8 mouse cellular contexts compared by ENCODE assay signal in the genomic region with DNA sequence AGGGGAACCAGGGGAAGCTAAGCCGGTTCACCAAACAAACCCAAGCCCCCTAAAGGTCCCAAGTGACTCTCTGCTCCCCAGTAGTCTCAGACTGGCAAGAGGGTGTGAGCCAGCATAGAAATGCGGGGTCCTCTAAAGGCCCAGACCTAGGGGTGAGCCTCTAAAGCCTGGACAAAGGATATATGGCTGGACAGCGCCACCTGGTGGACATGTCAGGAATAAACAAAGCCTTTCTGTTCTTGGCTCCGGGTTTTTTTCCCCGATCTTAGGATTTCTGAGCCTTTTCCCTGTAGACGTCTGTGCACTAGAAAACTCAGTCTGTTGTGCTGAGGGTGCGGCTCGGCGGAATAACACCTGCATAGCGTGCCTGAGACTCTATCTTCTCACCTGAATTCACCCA. TPM values are rescaled to one million over a fixed set of nuclear protein-coding genes. Genes with fewer than 3 reads are reported as not detected.
A peak's percentile ranks its signal among the peaks of the same experiment; 100 is the strongest.
DNase-seq lines count a peak whose midpoint lies in the region; ATAC-seq and TF ChIP-seq lines count a peak whose summit lies in the region.

No protein-coding gene starts in this region.

- H3K36me3 ChIP-seq in MEL (ENCODE audit: control insufficient read depth in 1 of 2, insufficient read depth in 2 of 2, low read length in 2 of 2) = peaks cover 0 to 3% of the 10 kb centered on the region in 2 experiments; a peak in 2 of 4 replicates
- H3K36me3 ChIP-seq in forebrain, embryonic 13.5 days (ENCODE audit: poor library complexity, severe bottlenecking) = no peaks in the 10 kb centered on the region
- H3K36me3 ChIP-seq in hindbrain, embryonic 12.5 days = no peaks in the 10 kb centered on the region

- H3K27ac ChIP-seq in MEL (ENCODE audit: control insufficient read depth, low read depth, low read length) = no peak overlapping the region
- H3K27ac ChIP-seq in forebrain, embryonic 13.5 days = no peak overlapping the region
- H3K27ac ChIP-seq in hindbrain, embryonic 12.5 days = no peak overlapping the region

- peak overlapping the region; percentile 45 to 56 for H3K4me3 ChIP-seq in MEL (ENCODE audit: control insufficient read depth in 1 of 2, insufficient read depth in 1 of 2, low read depth in 2 of 2, low read length in 2 of 2)
- no peak overlapping the region for H3K4me3 ChIP-seq in forebrain, embryonic 13.5 days
- no peak overlapping the region for H3K4me3 ChIP-seq in hindbrain, embryonic 12.5 days

- H3K79me2 ChIP-seq in MEL (ENCODE audit: control insufficient read depth, insufficient read depth, low read length, poor library complexity) = no peaks in the 10 kb centered on the region

- H3K9ac ChIP-seq in MEL (ENCODE audit: control insufficient read depth, low read depth, low read length, poor library complexity, severe bottlenecking) = peak overlapping the region; percentile 46
- 0 out of 2 replicates have a peak overlapping the region, but pooled peaks have one; percentile 27 for H3K9ac ChIP-seq in forebrain, embryonic 13.5 days
- H3K9ac ChIP-seq in hindbrain, embryonic 12.5 days = no peak overlapping the region

- peak; percentile 82 for TF ChIP-seq RAD21 in MEL (IDR thresholded peaks at IDR 0.05; ENCODE audit: low read depth, low read length)

- peak; percentile 81 to 91 (median 85) for TF ChIP-seq CTCF in MEL (IDR thresholded peaks at IDR 0.05 in 2 of 3, conservative IDR thresholded peaks at IDR 0.05 in 1 of 3; ENCODE audit: control insufficient read depth in 1 of 3, insufficient read depth in 1 of 3, low read depth in 2 of 3, low read length in 3 of 3, poor library complexity in 1 of 3, severe bottlenecking in 1 of 3)

- 1% methylated on average over 10 of the region's 10 CpGs for WGBS in forebrain, embryonic 13.5 days
- WGBS in hindbrain, embryonic 12.5 days = 1% methylated on average over 10 of the region's 10 CpGs

- H3K9me3 ChIP-seq in MEL (replicated peaks; ENCODE audit: insufficient read depth, low read length) = no peaks in the 10 kb centered on the region
- H3K9me3 ChIP-seq in forebrain, embryonic 13.5 days (replicated peaks) = no peaks in the 10 kb centered on the region
- no peaks in the 10 kb centered on the region for H3K9me3 ChIP-seq in hindbrain, embryonic 12.5 days (replicated peaks)

- peak; percentile 82 for DNase-seq in MEL (ENCODE audit: low read depth, low spot score)
- DNase-seq in c-Kit-positive CD71-negative TER-119-negative erythroid progenitor cells, embryonic 14.5 days (ENCODE audit: low read depth) = peak; percentile 64
- peak; percentile 77 to 87 for DNase-seq in layer of hippocampus, postnatal 25 days (ENCODE audit: extremely low spot score in 1 of 2, low spot score in 1 of 2)
- peak; percentile 76 for DNase-seq in lung, postnatal 14 days
- peak; percentile 78 for DNase-seq in retina, postnatal 7 days (ENCODE audit: low read depth, low spot score)
- peak; percentile 30 for DNase-seq in yolk sac, embryonic 10.5 days (ENCODE audit: low spot score)

- no peak for TF ChIP-seq POLR2A in MEL (IDR thresholded peaks at IDR 0.05; ENCODE audit: control insufficient read depth in 1 of 2, insufficient read depth in 1 of 2, low read depth in 1 of 2, low read length in 2 of 2, poor library complexity in 1 of 2)

- H3K27me3 ChIP-seq in MEL (ENCODE audit: control insufficient read depth in 1 of 2, insufficient read depth in 2 of 2, low read length in 2 of 2) = no peaks in the 10 kb centered on the region
- peaks cover 8% of the 10 kb centered on the region; the same call in 1 of the 2 replicates for H3K27me3 ChIP-seq in forebrain, embryonic 13.5 days
- peaks cover 21% of the 10 kb centered on the region for H3K27me3 ChIP-seq in hindbrain, embryonic 12.5 days

- peak overlapping the region; percentile 44 for H3K4me2 ChIP-seq in forebrain, embryonic 13.5 days
- peak overlapping the region; percentile 38 for H3K4me2 ChIP-seq in hindbrain, embryonic 12.5 days (replicated peaks)

- TF ChIP-seq EP300 in MEL (IDR thresholded peaks at IDR 0.05; ENCODE audit: low read depth in 1 of 2, low read length in 2 of 2) = no peak

- H3K4me1 ChIP-seq in MEL (ENCODE audit: control insufficient read depth in 1 of 2, insufficient read depth in 2 of 2, low read length in 2 of 2) = peaks cover 0 to 5% of the 10 kb centered on the region in 2 experiments; a peak in 1 of 4 replicates
- H3K4me1 ChIP-seq in forebrain, embryonic 13.5 days = peaks cover 29% of the 10 kb centered on the region
- peaks cover 20% of the 10 kb centered on the region for H3K4me1 ChIP-seq in hindbrain, embryonic 12.5 days

- ATAC-seq in forebrain, embryonic 13.5 days = peak; percentile 23; the same call in 1 of the 2 replicates
- no peak for ATAC-seq in hindbrain, embryonic 12.5 days (ENCODE audit: low FRiP score)

TF ChIP-seq in MEL, 35 proteins besides CTCF, POLR2A, EP300 and RAD21:
- TF ChIP-seq SMC3 (IDR thresholded peaks at IDR 0.05; ENCODE audit: low read depth, low read length) (peak; percentile 70), ZC3H11A (IDR thresholded peaks at IDR 0.05; ENCODE audit: low read depth, low read length) (peak; percentile 62), ZNF384 (IDR thresholded peaks at IDR 0.05; ENCODE audit: low read depth, low read length) (peak; percentile 42; the same call in 1 of the 2 replicates), POLR2AphosphoS5 (IDR thresholded peaks at IDR 0.05; ENCODE audit: borderline replicate concordance, low read depth, low read length) (no peak)

RNA-seq across cellular contexts. Expression of gene Enpp7, which starts 12.6 kb away (rescaled TPM):
- not detected in 2 replicates for total RNA-seq in MEL (2012; rRNA removed)
- polyA plus RNA-seq in MEL (2012; ENCODE audit: insufficient read depth in 1 of 2, insufficient read length in 2 of 2, low read depth in 1 of 2, low replicate concordance in 2 of 2, missing spikeins in 1 of 2) = not detected
- polyA plus RNA-seq in forebrain, embryonic 13.5 days (2015; fragmentation: Nextera tagmentation; extraction: Ambion mirVana) = not detected in 2 replicates
- not detected in 2 replicates for polyA plus RNA-seq in hindbrain, embryonic 12.5 days (2016; fragmentation: Nextera tagmentation; extraction: Ambion mirVana)
- total RNA-seq in layer of hippocampus, postnatal 25 days (2021) = not detected

RNA-seq across cellular contexts. Expression of gene Cbx2, which starts 47.3 kb away (rescaled TPM):
- total RNA-seq in MEL (2012; rRNA removed) = 11.8 and 13.1 TPM in 2 replicates
- 10 to 100 TPM in 1 of 2 experiments, not detected in 1; 13.3 TPM for polyA plus RNA-seq in MEL (2012; ENCODE audit: insufficient read depth in 1 of 2, insufficient read length in 2 of 2, low read depth in 1 of 2, low replicate concordance in 2 of 2, missing spikeins in 1 of 2)
- 45.2 and 52.0 TPM in 2 replicates for polyA plus RNA-seq in forebrain, embryonic 13.5 days (2015; fragmentation: Nextera tagmentation; extraction: Ambion mirVana)
- polyA plus RNA-seq in hindbrain, embryonic 12.5 days (2016; fragmentation: Nextera tagmentation; extraction: Ambion mirVana) = 60.5 and 62.5 TPM in 2 replicates
- 1 to 10 TPM; 4.0 to 4.4 TPM for total RNA-seq in layer of hippocampus, postnatal 25 days (2021)

Comparison
In these comparisons a context has a peak if more than half of its experiments do, and no peak if none do; other contexts are left out.
1. DNase-seq: peak in every context shown above with its lines; median percentile 82 in MEL; 82 in layer of hippocampus, postnatal 25 days; 78 in retina, postnatal 7 days; 76 in lung, postnatal 14 days; 64 in c-Kit-positive CD71-negative TER-119-negative erythroid progenitor cells, embryonic 14.5 days; 30 in yolk sac, embryonic 10.5 days.
2. H3K4me3 ChIP-seq: peak in MEL (2 of 2); none in forebrain, embryonic 13.5 days (single experiment) and hindbrain, embryonic 12.5 days (single experiment).